Mouse (Mus musculus) hindbrain, embryonic 14.5 days (tissue): ENCODE data around the gene Cdh4. TPM values are rescaled to one million over a fixed set of nuclear protein-coding genes. Genes with fewer than 3 reads are reported as not detected.

Source experiments
- ATAC-seq: fragments of 200-750 bp; cut with Nextera tagmentation; 2 replicates; pipeline ENCODE4 v1.8.0; 2017; ENCODE audit warnings: moderate number of reproducible peaks, mild to moderate bottlenecking, moderate TSS enrichment, moderate library complexity; ENCODE audit not compliant: low FRiP score
- DNase-seq: peaks from one replicate; pipeline ENCODE4 v3.0.0-alpha.2; 2015; ENCODE audit warnings: low spot score
- H3K27ac ChIP-seq: fragments of 300-500 bp; sonication (generic); 2 replicates; pipeline ENCODE4 v1.5.1; 2014; ENCODE audit warnings: mild to moderate bottlenecking, moderate library complexity
- H3K27me3 ChIP-seq: fragments of 300-500 bp; sonication (generic); 2 replicates; pipeline ENCODE4 v1.6.1; 2014; ENCODE audit warnings: mild to moderate bottlenecking, low read length, mixed read lengths; ENCODE audit not compliant: control insufficient read depth, insufficient read depth
- H3K36me3 ChIP-seq: fragments of 300-500 bp; sonication (generic); replicated peaks from 2 replicates; pipeline ENCODE4 v1.6.1; 2014; ENCODE audit not compliant: control insufficient read depth, insufficient read depth
- H3K4me1 ChIP-seq: fragments of 300-500 bp; sonication (generic); replicated peaks from 2 replicates; pipeline ENCODE4 v1.6.1; 2014; ENCODE audit warnings: antibody characterized with exemption, low read length, mixed read lengths; ENCODE audit not compliant: control insufficient read depth, insufficient read depth
- H3K4me2 ChIP-seq: fragments of 300-500 bp; sonication (generic); replicated peaks from 2 replicates; pipeline ENCODE4 v1.6.1; 2014; ENCODE audit warnings: mild to moderate bottlenecking, moderate library complexity
- H3K4me3 ChIP-seq: fragments of 300-500 bp; sonication (generic); replicated peaks from 2 replicates; pipeline ENCODE4 v1.5.1; 2014; ENCODE audit warnings: mild to moderate bottlenecking, low read length
- H3K9ac ChIP-seq: fragments of 300-500 bp; sonication (generic); 2 replicates; pipeline ENCODE4 v1.6.1; 2014
- H3K9me3 ChIP-seq: fragments of 300-500 bp; sonication (generic); 2 replicates; pipeline ENCODE4 v1.6.1; 2016; ENCODE audit warnings: low read length; ENCODE audit not compliant: control insufficient read depth
- WGBS: fragments of 180-500 bp; shearing (Covaris S2); extraction: QIAGEN DNeasy Blood & Tissue Kit; methylation state at CpG from one replicate; pipeline ENCODE4 v1.1.7; 2014; 5-methylcytosine and 5-hydroxymethylcytosine counted together
- polyA plus RNA-seq: library from polyadenylated mRNA; unstranded; fragments of >200 nt; fragmentation: Nextera tagmentation; extraction: Ambion mirVana; gene quantifications from 2 replicates; pipeline ENCODE4 v1.2.1, GENCODE M21; 2014

The Cdh4 gene
- polyA plus RNA-seq, 1 experiment from 2014 or later: 32.8 TPM

DNA sequence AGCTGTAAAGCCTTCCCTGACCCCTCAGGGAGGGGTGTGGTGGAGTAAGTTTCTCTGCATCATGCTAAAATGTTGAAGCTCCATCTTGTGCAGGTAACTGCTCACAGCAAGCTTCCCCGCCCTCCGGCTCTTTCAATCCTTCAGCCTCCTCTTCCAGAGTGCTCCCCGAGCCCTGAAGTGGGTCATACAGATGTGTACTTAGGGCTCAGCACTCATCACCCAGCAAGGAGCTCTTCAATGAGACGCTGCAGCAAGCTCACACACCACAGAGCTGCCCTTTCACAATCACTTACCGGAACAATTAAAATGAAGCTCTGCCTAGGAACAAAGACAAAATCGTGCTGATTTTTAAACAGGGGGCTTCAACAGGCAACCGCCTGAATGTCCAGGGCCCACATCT is 393.3 kb downstream of the Cdh4 start:
- 42% methylated on average over 7 of the region's 7 CpGs for WGBS
- H3K9ac ChIP-seq: no peak overlapping the region
- no peak for ATAC-seq

DNA sequence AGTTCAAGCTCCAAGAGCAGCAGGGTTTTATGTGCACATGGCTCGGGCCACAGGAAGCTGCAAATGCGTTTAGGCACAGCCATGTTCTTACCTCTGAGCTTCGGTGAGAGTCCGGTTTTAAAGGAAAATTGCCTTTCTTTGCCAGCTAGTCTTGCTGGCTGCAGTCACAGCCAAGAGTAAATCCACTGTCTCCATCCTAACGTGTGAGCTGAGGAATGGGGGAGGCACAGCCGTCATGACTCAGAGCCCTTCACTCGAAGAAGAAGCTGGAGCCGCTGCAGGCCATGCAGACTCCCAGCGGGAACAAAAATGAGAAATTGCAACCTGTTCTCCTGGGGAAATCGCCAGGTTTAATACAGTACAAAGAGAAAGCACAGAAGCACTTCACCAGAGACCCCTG is 395.0 kb downstream of the Cdh4 start:
- H3K27me3 ChIP-seq: no peaks in the 10 kb centered on the region
- H3K9me3 ChIP-seq: no peaks in the 10 kb centered on the region
- DNase-seq (no peak), ATAC-seq (no peak)
- H3K4me1 ChIP-seq: peaks cover 22% of the 10 kb centered on the region
- H3K36me3 ChIP-seq: no peaks in the 10 kb centered on the region
- peak overlapping the region; percentile 33 for H3K27ac ChIP-seq
- H3K4me3 ChIP-seq: no peak overlapping the region
- no peak overlapping the region for H3K4me2 ChIP-seq
- 55% methylated on average over 10 of the region's 10 CpGs for WGBS
- no peak overlapping the region for H3K9ac ChIP-seq

More for the DNA sequence above, 393.3 kb downstream of the Cdh4 start:
- H3K27ac ChIP-seq: no peak overlapping the region
- H3K36me3 ChIP-seq: no peaks in the 10 kb centered on the region
- H3K9me3 ChIP-seq: no peaks in the 10 kb centered on the region
- H3K27me3 ChIP-seq: no peaks in the 10 kb centered on the region
- H3K4me1 ChIP-seq: peaks cover 22% of the 10 kb centered on the region
- no peak overlapping the region for H3K4me3 ChIP-seq
- H3K4me2 ChIP-seq: no peak overlapping the region
- no peak for DNase-seq

DNA sequence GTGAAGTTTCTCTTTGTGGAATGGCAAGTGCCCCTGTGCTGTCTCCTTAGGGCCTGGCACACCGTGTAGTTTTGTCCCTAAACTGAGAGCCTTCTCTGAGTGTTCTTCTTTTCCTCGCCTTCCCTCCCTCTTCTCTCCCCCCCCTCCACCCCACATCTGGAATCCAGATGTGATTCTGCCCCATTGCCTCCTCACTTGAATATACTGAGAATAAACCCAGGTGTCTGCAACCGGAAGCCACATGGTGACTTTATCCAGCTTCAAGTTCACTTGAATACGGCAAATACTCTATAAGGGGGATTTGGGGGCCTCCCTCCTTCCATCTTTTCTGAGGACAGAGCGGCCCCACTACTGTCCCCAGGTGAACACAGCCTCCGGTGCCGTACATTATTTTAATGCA is 395.8 kb downstream of the Cdh4 start:
- no peak for ATAC-seq
- no peaks in the 10 kb centered on the region for H3K9me3 ChIP-seq
- no peak overlapping the region for H3K4me2 ChIP-seq
- DNase-seq: no peak
- no peak overlapping the region for H3K4me3 ChIP-seq
- peaks cover 30% of the 10 kb centered on the region for H3K4me1 ChIP-seq
- no peak overlapping the region for H3K27ac ChIP-seq
- 77% methylated on average over 7 of the region's 7 CpGs for WGBS
- no peaks in the 10 kb centered on the region for H3K27me3 ChIP-seq
- no peaks in the 10 kb centered on the region for H3K36me3 ChIP-seq
- H3K9ac ChIP-seq: 0 out of 2 replicates have a peak overlapping the region, but pooled peaks have one; percentile 12

DNA sequence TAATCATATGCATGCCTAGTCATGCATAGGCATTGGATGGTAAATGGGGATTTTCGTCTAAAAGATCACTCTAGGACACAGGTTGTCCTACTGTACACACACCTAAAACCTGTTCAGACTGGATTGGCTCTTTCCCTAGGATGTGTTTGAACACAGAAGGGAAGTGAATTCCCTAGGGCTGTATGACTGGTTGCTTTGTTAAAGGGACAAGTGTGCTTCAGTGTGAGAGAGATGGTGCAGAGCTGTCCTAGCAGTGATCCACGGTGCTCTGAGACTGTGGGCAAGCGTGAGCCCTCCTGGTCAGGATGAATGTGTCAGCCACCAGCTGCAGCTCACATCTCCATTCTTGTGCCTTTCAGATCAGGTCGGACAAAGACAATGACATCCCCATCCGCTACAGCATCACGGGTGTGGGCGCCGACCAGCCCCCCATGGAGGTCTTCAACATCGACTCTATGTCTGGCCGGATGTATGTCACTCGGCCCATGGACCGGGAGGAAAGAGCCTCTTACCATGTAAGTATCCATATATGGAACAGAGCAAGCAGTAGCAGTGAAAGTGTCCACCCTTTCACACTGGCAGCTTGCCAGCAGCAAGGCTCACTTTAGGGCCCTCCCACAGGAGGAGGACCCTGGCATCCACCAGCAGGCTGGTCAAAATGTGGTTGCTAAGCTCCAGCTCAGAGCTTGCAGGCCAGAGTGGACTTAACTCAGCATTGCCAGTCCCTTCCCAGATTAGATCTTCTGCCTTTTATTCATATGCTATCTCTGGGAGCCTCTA is 400.6 kb downstream of the Cdh4 start:
- no peaks in the 10 kb centered on the region for H3K27me3 ChIP-seq
- no peak overlapping the region for H3K4me2 ChIP-seq
- no peaks in the 10 kb centered on the region for H3K9me3 ChIP-seq
- peak; percentile 73 for DNase-seq
- WGBS: 62% methylated on average over 12 of the region's 12 CpGs
- H3K36me3 ChIP-seq: no peaks in the 10 kb centered on the region
- peak; percentile 68 for ATAC-seq
- no peak overlapping the region for H3K27ac ChIP-seq
- H3K9ac ChIP-seq: no peak overlapping the region
- peaks cover 18% of the 10 kb centered on the region for H3K4me1 ChIP-seq
- no peak overlapping the region for H3K4me3 ChIP-seq

GRCm38 (mm10) chr2:179849732-179850131 is 407.5 kb downstream of the Cdh4 start:
- no peaks in the 10 kb centered on the region for H3K36me3 ChIP-seq
- H3K9ac ChIP-seq: 0 out of 2 replicates have a peak overlapping the region, but pooled peaks have one; percentile 35
- no peak overlapping the region for H3K4me2 ChIP-seq
- ATAC-seq (no peak), DNase-seq (no peak)
- H3K9me3 ChIP-seq: no peaks in the 10 kb centered on the region
- H3K27me3 ChIP-seq: no peaks in the 10 kb centered on the region
- WGBS: 10% methylated on average over 9 of the region's 9 CpGs
- H3K4me3 ChIP-seq: no peak overlapping the region
- H3K4me1 ChIP-seq: peaks cover 41% of the 10 kb centered on the region
- peak overlapping the region; percentile 74 for H3K27ac ChIP-seq

DNA sequence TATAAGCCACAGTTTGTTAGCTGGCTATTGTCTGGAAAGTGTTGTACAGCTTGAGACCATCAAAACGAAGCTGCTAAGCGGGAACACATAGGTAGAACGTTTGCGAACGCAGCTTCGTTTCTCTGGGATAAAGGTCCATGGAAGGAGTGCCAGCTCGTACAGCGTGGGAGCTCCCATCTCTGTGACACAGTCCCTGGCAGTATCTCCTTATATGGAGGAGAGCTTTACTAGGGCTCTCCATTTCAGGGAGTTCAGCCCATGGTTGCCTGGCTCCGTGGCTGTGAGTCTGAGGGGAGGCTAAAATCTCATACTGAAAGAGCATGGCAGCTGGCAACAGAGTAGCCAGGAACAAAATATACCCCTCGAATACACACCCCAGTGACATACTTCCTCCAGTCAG is 409.9 kb downstream of the Cdh4 start:
- Histone ChIP-seq H3K36me3 (no peaks in the 10 kb centered on the region), H3K9ac (peak overlapping the region; percentile 28; the same call in 1 of the 2 replicates), H3K4me3 (no peak overlapping the region), H3K9me3 (no peaks in the 10 kb centered on the region), H3K27ac (peak overlapping the region; percentile 75), H3K27me3 (no peaks in the 10 kb centered on the region), H3K4me2 (no peak overlapping the region), H3K4me1 (peaks cover 56% of the 10 kb centered on the region)
- DNase-seq (no peak), ATAC-seq (no peak)
- WGBS: 78% methylated on average over 10 of the region's 10 CpGs

GRCm38 (mm10) chr2:179852862-179853261 is 410.6 kb downstream of the Cdh4 start:
- no peaks in the 10 kb centered on the region for H3K9me3 ChIP-seq
- no peak overlapping the region for H3K4me3 ChIP-seq
- DNase-seq (peak; percentile 59), ATAC-seq (peak; percentile 38; the same call in 1 of the 2 replicates)
- no peaks in the 10 kb centered on the region for H3K27me3 ChIP-seq
- peak overlapping the region; percentile 28; the same call in 1 of the 2 replicates for H3K9ac ChIP-seq
- H3K36me3 ChIP-seq: no peaks in the 10 kb centered on the region
- H3K4me1 ChIP-seq: peaks cover 59% of the 10 kb centered on the region
- WGBS: 33% methylated on average over 11 of the region's 11 CpGs
- peak overlapping the region; percentile 75 for H3K27ac ChIP-seq
- H3K4me2 ChIP-seq: no peak overlapping the region

- ATAC-seq (peak; percentile 47; the same call in 1 of the 2 replicates), DNase-seq (peak; percentile 48)
- peak overlapping the region; percentile 75 for H3K27ac ChIP-seq
- H3K4me3 ChIP-seq: no peak overlapping the region
- no peaks in the 10 kb centered on the region for H3K36me3 ChIP-seq
- 35% methylated on average over 10 of the region's 10 CpGs for WGBS
- H3K4me1 ChIP-seq: peaks cover 59% of the 10 kb centered on the region
- H3K27me3 ChIP-seq: no peaks in the 10 kb centered on the region
- H3K9me3 ChIP-seq: no peaks in the 10 kb centered on the region
- no peak overlapping the region for H3K9ac ChIP-seq
- no peak overlapping the region for H3K4me2 ChIP-seq
Observed at GRCm38 (mm10) chr2:179853892-179854291, 411.7 kb downstream of the Cdh4 start.

DNA sequence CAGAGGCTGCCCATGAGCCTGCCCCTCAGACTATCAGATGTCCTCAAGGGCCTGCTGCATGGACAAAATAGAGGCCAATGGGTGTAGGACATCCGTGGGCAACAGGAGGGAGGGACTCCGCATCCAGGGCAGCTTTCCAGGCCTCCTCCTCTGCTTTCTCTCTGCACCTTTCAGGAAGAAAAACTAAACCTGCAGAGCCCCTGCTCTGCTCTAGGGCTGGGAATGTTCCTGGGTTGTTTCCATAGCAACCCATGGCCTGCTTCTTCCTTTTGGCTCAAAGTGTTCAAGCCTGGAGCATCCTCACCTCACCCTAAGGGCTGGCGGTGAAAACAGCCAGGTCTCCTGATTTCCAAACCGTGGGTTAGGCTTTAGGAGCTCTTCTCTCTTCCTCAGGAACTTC is 414.9 kb downstream of the Cdh4 start:
- ATAC-seq (no peak), DNase-seq (no peak)
- Histone ChIP-seq H3K4me2 (no peak overlapping the region), H3K27me3 (no peaks in the 10 kb centered on the region), H3K9me3 (no peaks in the 10 kb centered on the region), H3K36me3 (no peaks in the 10 kb centered on the region), H3K4me3 (no peak overlapping the region), H3K9ac (no peak overlapping the region), H3K27ac (no peak overlapping the region), H3K4me1 (peaks cover 44% of the 10 kb centered on the region)
- WGBS: 58% methylated on average over 4 of the region's 4 CpGs
